Mouse (Mus musculus) cerebellum, postnatal 10 days (tissue): ENCODE measurements around the gene Ppat.

Source experiments
- DNase-seq, 2 experiments: peaks; one replicate each; pipeline ENCODE4 v3.0.0; 2021; ENCODE audit warnings: mixed read lengths in 2 of 2

The Ppat gene

DNA sequence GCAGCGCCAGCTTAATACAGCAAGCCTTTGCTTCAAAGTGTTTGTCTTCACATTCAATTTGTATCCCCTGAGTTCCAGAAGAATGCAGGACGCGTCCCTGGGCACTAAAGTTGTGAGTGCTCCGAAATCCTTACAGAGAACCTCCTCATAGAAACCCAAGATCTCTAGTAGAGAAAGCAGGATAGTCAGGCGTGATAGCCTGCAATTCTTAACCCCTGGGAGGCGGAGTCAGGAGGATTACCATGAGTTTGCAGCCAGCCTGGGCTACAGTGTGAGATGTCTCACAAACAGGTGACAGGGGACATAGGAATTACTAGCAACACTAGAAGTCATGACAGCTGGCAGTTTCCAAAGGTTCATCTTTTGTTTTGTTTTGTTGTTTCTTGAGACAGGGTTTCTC, 81.8 kb downstream of the Ppat start:
- DNase-seq, result no peak

DNA sequence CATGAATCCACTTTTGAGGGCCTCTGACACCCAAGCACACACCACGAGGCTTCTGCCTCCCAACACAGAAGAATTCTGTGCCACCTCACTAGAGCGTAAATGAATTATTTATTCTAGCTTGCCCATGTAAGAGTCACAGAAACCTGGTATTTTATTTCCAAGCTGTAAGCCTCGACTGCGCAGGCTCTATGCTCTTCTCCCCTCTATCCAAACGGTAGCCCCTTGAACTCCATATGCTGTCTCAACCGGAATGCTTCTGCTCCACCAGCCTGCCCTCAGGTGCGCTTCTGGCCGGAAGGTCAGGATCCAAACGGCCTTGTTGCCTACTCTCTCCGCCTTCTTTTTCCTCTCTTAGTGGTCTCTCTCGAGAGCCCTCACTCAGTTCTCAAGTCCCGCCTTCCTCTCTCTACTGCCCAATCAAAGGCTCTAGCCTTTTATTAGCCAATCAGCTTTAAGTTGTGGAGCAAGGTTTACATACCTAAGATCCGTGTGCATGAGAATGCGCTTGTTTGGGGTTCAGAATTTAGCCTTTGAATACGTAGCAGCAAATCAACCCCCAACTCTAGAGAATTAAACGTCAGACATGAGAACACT, 82.6 kb downstream of the Ppat start:
- DNase-seq, result peak; percentile 39 to 44

DNA sequence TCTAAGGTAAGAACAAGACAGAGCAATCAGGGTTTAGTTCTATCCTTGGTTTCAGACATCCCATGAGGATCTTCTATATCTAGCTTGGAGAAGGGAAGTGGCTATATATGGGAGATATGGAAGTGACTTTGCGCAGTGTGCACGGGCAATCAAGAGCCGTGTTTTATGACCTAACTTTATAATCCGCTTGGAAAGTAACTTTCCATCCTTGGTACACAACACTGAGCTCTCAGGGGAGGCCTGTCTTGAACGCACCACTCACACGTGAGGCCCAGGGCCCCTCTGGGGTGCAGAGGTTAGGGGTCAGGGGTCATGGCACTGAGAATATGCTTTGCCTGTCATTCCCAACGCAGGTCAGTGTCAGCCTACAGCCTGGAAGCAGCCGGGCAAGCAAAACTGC, 84.6 kb downstream of the Ppat start:
- DNase-seq, result no peak
